Mouse (Mus musculus): Measurements from ENCODE around the gene Cradd.

The Cradd gene

GRCm38 (mm10) chr10:95244961-95245679, 78.8 kb downstream of the Cradd start:
- DNase-seq (ENCODE audit: low read depth, low spot score) = no peak

GRCm38 (mm10) chr10:95239196-95240069, 84.5 kb downstream of the Cradd start:
- DNase-seq (ENCODE audit: low read depth, low spot score) = no peak

GRCm38 (mm10) chr10:95238667-95239066, 85.3 kb downstream of the Cradd start:
- DNase-seq (ENCODE audit: low read depth, low spot score) = no peak

GRCm38 (mm10) chr10:95236226-95236625, 87.7 kb downstream of the Cradd start:
- DNase-seq (ENCODE audit: low read depth, low spot score) = no peak

GRCm38 (mm10) chr10:95234661-95235060, 89.3 kb downstream of the Cradd start:
- DNase-seq (ENCODE audit: low read depth, low spot score) = no peak

GRCm38 (mm10) chr10:95233044-95233443, 90.9 kb downstream of the Cradd start:
- no peak for DNase-seq (ENCODE audit: low read depth, low spot score)

DNA sequence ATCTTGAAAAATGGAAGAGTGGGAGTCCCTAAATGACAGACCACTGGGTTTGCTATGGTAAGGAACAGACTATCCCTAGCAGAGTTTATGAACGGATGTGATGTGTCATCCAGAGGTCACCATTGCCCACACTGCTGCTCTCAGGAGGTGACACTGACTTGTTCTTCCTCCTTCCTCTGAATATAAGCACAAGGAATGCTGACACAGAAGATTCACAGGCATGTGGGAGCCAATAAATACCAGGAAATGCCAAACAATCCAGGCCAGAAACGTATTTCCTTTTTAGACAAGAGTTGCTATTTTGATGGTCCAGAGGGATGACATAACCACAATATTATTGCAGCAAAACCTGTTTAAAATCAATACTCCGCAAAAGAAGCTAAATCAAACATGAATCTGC, 91.4 kb downstream of the Cradd start:
- peak; percentile 26 for DNase-seq (ENCODE audit: low read depth, low spot score)

DNA sequence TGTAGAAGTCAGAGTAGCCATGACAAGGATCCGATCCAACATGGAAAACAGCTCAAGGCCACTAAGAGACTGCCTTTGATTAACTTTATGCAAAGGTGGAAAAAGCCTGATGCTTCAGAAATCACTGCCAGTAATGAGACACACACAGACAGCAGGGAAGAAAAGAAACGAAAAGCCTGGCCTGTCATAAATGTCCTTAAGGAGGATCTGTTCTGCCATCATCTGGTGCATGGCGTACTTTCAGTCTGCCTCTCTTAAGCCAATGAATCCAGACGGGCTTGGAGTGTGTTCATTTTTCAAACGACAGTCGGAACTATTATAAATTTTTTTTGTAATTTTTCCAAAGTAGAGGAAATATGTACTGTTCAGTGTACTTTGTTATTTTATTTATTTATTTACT, 95.7 kb downstream of the Cradd start:
- peak; percentile 35 for DNase-seq (ENCODE audit: low read depth, low spot score)

DNA sequence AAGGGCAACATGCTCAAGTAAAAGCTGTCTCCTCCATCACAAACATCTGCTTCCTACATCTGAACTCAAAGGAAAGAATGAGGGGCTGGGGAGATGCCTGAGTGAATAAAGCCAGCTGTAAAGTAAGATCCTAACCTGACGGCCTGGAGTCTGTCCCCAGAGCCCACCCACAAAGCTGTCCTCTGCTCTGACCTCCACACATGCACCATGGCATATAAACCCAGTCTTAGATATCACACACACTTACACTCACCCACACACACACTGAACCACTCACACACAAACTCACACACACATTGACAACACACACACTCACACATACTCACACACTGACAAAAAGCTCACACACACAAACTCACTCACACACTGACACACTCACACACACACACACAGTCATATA, 96.3 kb downstream of the Cradd start:
- DNase-seq (ENCODE audit: low read depth, low spot score) = no peak

GRCm38 (mm10) chr10:95226772-95227171, 97.2 kb downstream of the Cradd start:
- DNase-seq (ENCODE audit: low read depth, low spot score) = no peak

- no peak for DNase-seq (ENCODE audit: low read depth, low spot score)
These were observed 98.9 kb downstream of the Cradd start for GRCm38 (mm10) chr10:95225006-95225405.

- no peak for DNase-seq (ENCODE audit: low read depth, low spot score)
These were observed 100.7 kb downstream of the Cradd start for GRCm38 (mm10) chr10:95223211-95223610.

GRCm38 (mm10) chr10:95221914-95222313, 102.0 kb downstream of the Cradd start:
- DNase-seq (ENCODE audit: low read depth, low spot score) = no peak

DNA sequence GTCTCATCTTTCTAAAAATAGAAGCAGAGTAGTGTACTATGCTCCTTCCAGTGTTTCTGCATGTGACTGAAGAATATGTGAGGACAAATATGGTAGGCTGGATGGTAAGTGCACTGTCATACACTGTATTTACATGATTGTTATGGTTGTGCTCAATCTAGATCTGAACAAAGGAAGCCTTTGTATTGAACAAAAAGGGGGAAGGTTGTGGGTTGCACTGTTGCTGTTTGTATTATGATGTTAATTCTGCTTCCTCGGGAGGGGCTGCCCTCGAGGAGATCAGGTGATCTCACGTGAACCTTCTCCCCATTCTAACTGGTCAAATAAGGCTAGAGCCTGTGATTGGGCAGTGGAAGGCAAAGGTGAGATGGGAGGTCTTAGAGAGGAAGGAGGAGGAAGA, 103.4 kb downstream of the Cradd start:
- no peak for DNase-seq (ENCODE audit: low read depth, low spot score)

- peak; percentile 70 for DNase-seq (ENCODE audit: low read depth, low spot score)
These were observed 105.3 kb downstream of the Cradd start for GRCm38 (mm10) chr10:95218683-95219060.

GRCm38 (mm10) chr10:95217956-95218682, 105.8 kb downstream of the Cradd start:
- DNase-seq (ENCODE audit: low read depth, low spot score) = peak; percentile 42

DNA sequence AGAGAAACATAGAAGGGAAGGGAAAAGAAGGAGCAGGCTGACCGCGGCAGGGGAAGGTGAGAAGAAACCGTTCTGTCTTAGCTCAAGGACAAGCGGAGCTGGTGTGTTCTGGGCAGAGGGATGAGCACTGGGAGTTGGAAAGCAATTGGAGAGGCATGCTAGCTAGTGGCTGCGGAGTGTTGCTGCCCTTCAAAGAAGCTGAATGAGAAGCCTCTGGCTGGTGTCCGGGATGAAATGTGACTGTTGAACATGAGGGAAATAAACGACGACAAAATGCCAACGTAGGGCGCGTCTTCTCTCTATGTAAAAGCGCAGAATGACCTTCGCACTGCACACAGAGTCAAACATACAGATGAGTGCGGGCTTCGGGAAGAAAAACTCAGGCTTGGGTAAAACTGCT, 108.6 kb downstream of the Cradd start:
- no peak for DNase-seq (ENCODE audit: low read depth, low spot score)

DNA sequence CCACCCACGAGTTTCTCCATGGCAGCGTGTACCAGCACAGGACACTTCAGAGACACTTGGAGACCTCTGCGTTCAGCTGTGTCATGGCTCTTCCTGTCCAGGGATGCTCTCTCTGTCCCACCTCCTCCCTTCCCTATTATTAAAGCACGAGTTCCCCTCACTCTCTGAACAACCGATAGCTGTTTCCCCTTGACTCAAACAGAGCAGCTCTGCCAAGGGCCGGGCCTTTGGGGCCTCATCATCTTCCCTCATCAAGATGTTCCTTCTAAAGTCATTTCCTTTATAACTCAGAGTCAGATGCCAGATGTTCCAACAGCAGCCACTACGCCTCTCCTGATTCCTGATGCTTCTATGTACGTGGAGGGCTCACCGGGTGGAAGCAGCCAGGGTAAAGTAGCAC, 110.1 kb downstream of the Cradd start:
- peak; percentile 45 for DNase-seq (ENCODE audit: low read depth, low spot score)

DNA sequence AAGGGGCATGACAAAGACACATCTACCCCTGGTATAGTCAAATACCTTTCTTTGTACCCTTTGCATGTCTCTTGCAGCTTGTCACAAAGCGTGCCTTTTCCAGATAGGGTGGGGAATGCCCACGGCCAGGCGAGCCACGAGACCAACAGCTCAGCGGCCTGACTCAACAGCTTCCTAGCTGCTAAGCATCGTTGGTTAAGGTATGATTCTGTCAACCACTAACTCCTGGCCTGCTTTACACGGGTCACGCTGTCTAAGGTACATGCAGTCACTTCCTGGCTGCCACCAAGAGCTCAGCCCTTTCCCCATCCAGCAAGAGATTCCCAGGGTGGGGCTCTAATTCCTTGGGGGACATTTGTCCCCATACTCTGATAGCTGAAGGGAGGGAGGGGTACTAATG, 110.6 kb downstream of the Cradd start:
- no peak for DNase-seq (ENCODE audit: low read depth, low spot score)

GRCm38 (mm10) chr10:95211660-95212059, 112.3 kb downstream of the Cradd start:
- no peak for DNase-seq (ENCODE audit: low read depth, low spot score)

DNA sequence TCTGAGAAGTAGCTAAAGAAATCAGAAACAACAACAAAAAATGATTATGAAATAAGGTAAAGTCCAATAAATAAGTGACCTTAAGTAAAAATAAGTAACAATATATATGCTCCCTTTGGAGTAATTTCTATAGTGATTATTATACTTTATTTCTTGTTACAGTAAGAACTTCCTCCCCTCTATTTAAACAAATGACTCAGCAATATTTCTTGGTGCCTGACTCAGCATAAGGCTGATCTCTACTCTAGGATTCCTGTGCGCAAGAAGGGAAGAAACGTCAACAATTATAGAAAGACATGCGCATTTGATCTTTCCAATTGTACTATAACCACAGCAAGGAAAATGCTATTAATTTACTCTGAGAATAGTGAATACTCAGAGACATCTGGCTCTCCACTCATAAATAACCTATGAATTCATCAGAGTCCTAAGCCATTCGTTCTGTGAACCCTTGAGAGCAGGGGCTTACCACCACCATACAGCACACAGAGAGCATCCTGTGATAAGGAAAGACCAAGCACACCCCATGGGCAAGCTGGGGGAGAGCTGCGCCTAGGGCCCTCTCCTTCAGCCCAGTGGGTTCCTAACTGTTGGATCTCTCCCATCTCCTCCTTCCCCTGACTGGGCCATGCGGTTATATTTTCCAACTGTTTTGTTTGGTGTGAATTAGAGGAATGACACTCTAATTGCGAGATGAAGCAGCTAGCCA, 113.1 kb downstream of the Cradd start:
- DNase-seq (ENCODE audit: low read depth, low spot score) = no peak

DNA sequence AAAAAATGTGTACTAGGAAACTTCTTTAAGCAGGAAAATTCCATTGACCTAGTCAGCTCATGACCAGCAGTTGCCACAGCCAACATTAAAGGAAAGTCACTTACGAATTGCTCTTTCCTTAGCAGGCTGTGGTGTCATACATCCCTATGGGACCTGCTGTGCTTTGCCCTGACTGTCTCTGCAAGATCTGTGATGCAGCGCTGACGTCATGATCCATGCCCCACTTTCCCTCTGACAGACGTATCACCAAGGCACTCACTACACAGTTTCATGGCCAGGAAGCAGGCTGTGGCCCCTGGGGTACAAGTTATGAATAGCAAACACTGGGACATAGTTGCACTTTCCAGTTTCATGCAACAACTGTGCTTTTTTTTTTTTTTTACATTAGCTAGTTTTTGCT, 113.8 kb downstream of the Cradd start:
- peak; percentile 47 for DNase-seq (ENCODE audit: low read depth, low spot score)
